Mouse (Mus musculus): Measurements from ENCODE around the gene Col4a1.
A peak's percentile ranks its signal among the peaks of the same experiment; 100 is the strongest.

Gene Col4a1

DNA sequence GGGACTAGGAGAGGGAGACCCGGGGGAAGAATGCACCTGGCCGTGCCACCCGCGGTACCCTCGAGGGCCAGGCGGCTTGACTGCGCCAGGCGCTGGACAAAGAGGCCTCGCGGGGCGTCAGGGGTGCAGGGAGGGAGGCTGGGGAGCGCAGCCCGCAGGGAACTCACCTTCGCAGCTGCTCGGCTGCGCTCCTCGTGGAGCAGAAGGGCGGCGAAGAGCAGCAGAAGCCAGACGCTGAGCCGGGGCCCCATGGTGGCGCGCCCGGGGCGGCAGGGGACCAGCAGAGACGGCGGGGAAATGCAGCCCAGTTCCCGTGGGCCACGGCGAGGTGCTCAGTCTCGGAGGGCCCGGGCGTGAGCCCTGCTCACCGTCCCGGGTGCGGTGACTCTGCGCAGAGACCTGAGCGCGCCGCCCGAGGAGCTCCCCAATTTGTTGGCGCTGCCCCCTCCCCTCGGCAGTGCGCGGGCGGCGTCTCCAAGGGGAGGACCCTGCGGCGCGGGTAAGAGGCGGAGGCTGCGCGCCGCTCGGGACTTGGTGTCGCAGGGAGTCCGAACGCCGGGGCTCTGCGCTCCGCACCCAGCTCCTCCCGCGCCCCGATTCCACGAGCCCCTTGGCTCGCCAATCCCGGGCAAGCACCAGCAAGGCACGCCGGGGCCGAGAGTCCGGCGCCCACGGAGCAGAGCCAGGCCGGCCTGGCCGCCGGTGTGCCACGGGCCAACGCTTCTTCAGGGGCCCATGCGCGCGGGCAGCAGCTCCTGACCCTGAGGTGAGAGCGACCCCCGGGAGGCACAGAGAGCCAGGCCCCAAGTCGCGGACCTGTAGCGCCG, at the start of gene Col4a1, which contains the start of gene Col4a2:
Gene Col4a1 (minus strand): TSS at position 478 of the 827 bp plus-strand sequence.
Gene Col4a2 (plus strand): TSS at position 457 of the 827 bp plus-strand sequence.
- DNase-seq (ENCODE audit: low read depth, low spot score): peak; percentile 66

DNA sequence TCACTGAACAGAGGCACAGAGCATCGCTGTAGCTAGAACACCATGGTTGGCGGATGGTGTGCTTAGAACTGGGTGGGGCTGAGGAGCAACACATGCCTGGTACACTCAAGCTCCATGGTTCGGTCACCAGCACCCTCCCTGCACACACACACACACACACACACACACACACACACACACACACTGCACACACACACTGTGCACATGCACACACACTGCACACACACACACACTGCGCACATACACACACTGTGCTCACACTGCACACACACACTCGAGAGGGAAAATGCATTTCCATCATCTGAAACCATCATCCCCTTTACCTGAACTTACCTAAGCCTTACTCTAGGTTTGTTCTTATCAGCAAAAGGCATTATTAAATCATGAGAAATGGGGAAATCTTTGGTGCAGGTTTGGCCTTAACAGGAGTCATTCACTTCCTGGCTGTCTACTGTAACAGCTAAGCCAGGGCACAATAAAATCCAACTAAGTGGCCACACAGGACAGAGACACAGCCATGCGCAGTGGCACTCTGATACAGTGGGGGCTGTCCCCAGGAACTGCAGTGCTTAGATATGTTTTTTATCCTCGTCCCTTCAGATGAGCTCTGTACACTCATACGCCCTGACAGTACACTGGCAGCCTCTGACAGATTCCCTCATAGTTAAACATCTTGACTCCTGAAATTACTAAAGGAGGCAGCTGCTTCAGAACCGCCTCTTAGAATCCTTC, 49.1 kb upstream of the Col4a1 start:
- DNase-seq (ENCODE audit: low read depth, low spot score): no peak

DNA sequence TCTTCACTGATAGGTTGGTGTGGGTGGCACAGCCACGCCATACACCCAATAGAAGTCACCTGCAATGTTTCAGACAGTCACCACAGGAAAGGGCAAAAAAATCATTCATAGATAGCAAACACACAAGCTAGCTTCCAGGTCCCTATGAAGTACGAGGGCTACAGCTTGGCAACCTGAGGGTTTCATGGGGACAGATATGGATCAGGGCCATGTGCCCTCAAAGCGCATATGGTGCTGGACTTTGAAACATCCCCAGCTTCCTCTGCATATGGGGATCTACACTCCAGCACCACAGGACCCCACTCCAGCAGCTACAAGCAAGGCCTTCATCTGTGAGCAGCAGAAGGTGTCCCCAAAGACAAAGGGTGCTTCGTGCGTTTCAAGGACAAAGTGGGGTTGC, 47.2 kb upstream of the Col4a1 start:
- DNase-seq (ENCODE audit: low read depth, low spot score): no peak

DNA sequence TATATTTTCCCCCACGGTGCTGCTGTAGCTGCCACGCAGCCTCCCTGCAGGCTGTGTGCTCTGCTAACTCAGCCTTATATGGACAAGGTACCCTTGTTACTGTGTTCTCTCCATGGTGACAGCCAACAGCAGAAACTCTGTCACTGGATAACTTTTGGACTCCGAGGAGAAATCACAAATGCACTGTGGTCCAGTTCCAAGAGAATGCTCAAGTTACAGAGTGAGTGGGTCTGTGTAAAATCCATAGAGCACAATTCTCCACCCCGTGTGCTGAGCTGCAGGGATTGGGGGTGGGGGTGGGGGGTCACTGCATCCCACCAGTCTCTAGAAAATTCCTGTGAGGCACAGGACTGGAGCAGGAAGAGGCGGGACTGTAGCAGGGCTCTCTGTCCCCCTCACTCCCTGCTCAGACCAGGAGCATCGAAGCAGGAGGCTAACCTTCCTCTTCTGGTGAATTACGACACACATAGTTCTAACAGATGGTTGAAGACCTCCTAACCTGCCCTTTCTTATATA, 45.4 kb upstream of the Col4a1 start:
- DNase-seq (ENCODE audit: low read depth, low spot score): no peak

DNA sequence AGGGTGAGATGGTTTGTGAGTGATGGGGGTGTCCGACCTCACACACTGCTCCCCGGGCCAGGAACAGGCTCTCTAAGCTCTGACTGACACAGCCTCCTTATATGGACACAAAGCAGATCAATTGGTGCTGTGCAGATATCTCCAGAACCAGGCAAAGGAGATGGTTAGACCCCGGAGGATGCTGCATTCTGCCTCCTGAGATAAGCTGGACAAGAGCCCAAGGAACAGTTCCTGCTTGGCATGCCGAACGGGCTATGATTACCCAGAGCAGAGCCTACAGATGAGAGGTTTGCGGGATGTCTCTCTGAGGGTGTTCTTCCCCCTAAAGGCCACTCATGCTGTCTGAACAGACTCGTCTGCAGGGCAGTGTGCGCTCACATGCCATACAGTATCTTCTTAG, 44.1 kb upstream of the Col4a1 start:
- no peak for DNase-seq (ENCODE audit: low read depth, low spot score)

DNA sequence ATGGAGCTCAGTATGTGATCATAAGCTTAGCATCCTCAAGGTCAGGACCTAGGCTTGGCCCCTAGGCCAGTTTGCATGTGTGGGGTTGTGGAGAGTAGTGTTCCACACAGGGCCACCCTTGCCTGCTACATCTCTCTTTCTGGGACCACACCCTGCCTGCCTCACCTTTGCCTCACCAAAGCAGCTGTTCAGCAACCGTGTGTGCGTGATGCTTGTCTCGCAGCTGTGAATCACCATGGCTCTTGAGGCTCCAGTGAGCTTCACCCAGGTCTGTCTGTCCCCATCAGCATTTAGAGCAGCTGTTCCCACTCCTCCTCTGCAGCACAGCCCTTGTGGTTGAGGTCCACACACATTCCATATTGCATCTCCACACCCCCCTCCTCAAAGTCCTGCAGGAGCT, 43.3 kb upstream of the Col4a1 start:
- DNase-seq (ENCODE audit: low read depth, low spot score): no peak

DNA sequence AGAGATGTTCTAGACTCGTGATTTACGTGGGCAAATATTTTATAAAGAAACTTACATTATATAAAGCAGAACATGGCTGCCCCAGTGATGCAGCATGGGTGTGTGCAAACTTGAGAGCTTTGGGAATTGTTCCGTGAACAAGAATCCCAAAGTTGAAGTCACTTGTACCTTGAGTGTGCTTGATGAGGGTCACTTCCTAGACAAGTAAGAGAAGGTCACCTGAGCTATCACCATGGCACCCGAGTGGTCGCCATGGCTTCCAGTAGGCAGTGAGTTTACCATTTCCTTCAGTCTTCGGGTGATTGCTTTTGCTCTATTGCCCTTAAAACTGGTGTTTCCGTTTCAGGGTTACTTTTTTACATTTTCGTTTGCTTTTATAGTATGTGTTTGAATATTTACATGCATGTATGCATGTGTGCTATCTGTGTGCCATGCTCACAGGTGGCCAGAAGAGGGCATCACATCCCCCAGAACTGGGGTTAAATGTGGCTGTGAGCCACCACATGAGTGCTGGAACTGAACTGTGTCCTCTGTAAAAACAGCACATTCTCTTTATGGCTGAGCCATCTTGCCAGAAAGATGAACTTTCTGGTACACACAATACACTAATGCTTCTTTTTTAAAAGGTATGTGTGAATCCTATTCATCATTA, 42.3 kb upstream of the Col4a1 start:
- DNase-seq (ENCODE audit: low read depth, low spot score): no peak

DNA sequence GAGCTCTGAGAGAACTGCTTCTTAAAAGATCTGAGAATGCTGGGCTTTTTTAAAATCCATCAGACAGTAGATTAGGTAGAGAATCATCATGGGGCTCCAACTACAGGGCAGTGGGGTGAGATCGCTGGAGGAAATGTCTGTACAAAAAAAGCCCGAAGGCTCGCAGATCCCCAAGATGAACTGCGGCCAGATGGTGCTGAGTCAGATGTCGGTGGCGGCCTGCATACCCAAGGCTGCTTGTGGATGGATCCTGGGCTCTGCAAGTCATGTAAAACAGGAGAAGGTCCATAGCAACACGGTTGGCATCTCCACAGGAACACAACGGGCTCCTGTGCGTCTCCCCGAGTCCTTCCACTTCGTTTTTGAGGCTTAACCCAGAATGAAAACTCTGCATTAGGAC, 39.9 kb upstream of the Col4a1 start:
- DNase-seq (ENCODE audit: low read depth, low spot score): peak; percentile 38

DNA sequence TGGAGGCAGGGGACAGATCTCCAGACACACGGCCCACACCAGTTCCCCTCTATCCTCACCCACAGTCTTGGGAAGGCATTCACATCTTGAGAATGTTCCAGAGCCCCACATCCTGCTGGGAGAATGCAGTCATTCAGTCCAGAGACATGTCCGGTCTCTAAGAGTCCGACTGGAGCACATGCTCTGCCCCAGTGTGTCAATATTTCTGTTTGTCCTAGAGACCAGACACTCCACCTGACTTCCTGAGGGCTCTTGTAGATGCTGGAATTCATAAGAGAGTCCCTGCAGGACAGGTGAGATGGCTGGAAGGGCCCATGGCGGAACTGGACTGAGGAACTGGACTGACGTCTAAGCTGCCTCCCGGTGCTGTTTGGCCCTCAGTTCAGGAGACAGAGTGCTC, 38.7 kb upstream of the Col4a1 start:
- no peak for DNase-seq (ENCODE audit: low read depth, low spot score)

DNA sequence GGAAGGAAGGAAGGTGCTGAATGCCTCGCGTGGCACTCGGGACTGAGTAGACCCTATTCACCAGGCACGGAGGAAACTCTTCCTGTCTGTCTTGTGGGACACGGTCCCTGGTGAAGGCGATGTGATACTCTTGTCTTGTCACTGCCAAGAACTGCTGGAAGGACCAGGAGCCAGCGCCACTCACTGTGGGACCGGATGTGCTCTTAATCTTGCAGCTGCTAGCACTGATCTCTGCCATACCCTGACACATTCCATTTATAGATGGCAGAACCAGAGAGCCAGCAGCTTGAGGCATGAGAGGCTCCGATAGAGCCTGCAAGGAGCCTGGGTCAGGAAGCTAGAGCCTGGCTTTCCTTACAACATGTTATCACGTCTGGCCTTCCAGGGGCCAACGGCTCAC, 36.0 kb upstream of the Col4a1 start:
- no peak for DNase-seq (ENCODE audit: low read depth, low spot score)

DNA sequence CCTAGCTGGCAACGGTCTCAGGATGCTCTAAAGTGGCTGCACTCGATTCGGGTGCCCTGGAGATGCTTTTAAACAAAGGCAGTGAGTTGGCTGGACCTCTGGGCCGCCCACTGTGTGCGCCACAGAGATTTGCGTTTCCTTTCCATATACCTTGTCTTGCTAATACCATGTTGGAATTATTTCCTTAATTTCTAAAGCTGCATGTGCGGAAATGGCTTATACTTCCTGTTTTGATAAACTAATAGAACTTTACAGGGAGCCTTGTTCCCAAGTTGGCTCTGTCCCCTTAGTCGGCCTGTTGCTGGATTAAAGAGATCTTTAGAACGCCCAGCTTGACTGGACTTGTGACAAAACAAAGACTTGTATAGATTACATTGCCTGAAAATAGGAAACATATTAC, 35.1 kb upstream of the Col4a1 start:
- no peak for DNase-seq (ENCODE audit: low read depth, low spot score)

DNA sequence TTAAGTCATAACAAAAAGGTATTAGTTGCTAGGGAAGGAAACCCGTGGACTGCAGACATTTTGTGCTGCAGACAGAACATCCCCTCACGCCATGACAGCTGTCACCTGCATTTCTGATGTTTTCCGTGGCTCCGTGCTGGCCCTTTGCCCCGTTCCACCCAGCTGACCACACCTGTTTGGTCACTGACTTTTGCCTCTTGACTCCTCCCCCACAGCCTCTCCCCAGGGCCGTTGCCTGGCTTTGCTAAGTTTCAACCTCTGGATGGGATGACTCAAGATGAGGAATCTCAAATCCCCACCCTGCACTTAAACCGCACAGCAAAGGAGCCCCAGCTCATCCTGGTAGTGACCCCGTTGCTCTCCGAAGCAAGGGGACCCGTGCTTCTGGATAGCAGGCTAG, 33.6 kb upstream of the Col4a1 start:
- peak; percentile 76 for DNase-seq (ENCODE audit: low read depth, low spot score)

DNA sequence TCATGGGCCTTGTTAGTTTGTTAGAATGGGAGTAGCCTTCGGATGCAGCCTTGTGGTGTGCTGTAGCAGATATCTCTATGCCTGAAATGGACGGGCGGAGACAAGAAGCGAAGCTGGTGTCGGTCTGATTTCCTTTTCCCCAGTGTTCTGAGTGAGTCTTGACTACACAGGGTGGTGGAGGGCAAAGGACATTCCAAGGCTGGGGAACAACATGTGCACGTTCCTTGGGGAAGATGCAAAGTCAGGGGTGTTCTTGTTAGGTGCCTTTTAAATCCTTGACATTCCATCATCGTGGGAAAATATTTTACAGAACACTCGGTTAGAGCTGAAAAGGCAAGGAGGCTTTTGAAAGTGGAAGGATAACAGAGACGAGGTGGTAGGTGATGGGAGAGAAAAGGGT, 31.8 kb upstream of the Col4a1 start:
- DNase-seq (ENCODE audit: low read depth, low spot score): no peak

DNA sequence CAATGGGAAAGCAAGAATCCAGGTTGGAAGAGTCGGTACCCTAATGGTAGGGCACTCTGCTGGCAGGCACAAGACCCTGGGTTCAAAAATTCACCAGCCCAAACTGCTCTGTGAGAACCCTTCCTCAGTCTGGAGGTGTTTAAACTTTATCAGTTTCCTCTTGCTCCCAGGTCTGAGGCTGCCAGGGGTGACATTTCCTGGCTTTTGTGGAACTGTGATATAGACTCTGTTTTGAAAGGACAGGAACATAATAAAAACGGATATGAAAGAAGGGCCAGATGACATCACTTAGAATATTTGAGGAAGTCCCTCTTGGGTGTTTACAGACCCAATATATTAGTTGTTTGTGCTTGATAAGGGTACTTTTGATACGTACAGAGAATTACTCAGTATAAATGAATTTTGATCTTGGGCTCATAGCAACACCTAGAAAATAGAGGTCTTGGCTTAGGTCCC, 28.5 kb upstream of the Col4a1 start:
- no peak for DNase-seq (ENCODE audit: low read depth, low spot score)

DNA sequence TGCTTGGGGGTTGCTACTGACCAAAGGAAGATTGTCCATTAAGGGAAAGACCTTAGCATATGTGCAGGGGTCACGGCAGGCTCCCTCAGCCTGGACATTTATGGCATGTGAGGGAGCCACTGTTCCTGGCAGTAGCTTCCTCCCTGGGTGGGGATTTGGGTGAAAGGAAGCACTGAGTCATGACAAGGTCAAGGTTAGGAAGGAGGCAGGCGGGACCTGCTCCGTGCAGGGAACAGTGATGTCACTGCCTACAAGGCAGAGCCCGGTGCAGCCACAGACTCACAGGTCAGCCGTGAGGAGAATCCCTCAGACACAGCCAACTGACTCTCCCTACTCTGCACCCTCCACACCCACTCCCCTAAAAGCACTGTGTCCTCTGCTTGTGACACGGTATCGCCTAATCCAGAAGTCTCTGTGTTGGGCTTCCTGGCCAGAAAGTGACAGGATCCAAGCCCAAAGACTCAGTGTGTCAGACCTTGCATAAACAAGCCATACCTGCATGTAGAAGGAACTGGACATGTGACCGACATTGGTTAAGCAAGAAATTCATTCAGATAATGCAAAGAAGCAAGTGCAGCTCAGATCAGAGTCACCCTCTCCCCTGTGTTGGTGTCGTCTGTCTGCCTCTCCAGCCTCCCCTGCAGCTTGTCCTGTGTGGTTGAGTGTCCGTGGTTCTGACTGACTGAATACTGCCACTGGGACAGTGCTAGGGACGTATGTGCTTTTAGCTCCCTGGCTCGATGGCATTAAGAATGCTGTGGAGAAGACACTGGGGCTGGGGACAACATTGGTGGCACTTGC, 27.9 kb upstream of the Col4a1 start:
- DNase-seq (ENCODE audit: low read depth, low spot score): peak; percentile 63

DNA sequence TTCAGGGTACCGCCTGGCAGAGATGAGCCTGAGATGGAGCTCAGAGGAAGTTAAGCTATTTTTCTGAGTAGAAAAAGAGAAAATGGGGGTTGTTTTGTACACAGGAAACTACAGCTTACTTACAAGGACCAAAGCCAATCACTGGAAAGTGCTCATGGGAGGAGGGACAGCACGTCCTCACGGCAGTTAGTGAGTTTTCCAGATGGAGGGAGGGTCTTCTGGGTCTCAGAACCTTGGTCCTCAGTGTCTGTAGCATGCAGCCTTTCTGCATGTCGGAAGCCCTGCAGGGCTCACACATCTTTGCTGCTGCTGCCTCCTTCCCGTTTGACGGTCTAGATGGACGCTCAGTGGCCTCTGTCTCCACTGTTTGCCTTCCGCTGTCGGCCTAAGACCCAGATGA, 25.9 kb upstream of the Col4a1 start:
- no peak for DNase-seq (ENCODE audit: low read depth, low spot score)

DNA sequence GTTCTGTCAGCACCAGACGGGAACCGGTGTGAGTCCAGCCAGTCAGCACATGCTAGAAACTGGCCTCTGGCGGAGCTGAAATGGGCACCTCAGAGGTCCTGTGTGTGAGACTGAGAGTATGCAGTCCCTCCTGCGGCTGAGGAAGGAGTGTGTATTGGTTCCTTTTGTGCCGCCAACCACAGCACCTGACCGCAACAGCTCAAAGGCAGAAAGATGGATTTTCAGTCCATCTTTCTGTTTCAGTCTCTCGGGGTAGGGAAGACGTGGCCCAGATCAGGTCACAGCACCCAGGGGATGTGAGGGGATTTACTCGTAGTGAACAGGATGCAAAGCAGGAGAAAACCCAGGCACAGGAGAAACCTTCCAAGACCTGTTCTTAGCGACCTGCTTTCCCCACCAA, 25.0 kb upstream of the Col4a1 start:
- DNase-seq (ENCODE audit: low read depth, low spot score): no peak

DNA sequence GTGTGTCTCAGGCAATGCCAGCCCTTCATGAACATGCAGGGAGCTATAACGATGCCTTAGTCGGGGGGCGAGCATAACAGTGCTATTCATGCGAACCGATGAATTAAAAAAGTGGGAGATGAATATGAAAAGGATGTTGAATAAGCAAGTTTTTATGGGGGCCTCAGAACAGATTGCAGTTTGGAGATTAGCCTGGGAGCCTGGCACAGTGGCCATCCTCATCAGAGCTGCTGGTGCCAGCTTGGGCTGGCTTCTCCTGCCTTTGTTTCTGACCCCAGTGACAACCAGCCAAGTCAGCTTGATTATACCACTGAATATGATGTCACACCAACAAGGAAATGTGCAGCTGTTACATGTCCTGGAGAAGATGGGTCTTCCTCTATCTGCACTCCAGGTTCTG, 23.7 kb upstream of the Col4a1 start:
- DNase-seq (ENCODE audit: low read depth, low spot score): no peak

DNA sequence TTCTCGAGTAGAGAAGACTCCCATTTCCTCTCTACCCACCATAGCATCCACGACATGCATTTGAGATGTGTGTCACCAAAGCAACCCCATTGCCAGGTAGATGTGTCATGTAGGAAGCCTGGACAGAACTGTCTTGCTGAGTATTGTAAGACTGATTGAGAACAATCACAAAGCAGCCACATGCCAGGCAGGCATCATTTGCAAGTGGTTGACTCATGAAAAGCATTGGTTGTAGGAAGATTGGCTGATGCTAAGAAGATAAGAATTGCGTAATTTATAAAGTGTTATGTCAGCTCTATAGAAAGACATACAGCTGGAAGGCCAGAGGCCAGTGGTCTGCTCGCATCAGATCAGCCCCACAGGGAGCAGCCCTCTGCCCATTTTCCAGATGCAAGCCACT, 22.6 kb upstream of the Col4a1 start:
- DNase-seq (ENCODE audit: low read depth, low spot score): peak; percentile 65

DNA sequence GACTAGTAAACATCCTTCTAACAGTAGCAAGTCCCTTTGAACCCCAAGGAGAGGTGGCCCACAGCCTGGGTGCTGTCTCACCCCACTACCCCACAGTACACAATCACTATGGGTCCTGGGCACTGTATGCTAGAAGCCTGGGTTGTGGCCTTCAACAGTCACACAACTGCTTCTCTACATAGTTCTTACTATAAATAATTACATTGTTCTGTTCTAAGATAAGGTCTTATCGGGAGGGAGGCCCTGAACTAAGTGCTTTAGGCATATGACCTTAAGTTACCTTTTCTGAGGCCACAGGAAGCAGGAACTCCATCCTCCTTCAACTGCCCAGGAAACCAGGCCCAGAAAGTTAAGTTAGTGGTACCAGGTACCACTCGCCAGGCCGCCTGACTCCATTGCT, 21.9 kb upstream of the Col4a1 start:
- DNase-seq (ENCODE audit: low read depth, low spot score): no peak

DNA sequence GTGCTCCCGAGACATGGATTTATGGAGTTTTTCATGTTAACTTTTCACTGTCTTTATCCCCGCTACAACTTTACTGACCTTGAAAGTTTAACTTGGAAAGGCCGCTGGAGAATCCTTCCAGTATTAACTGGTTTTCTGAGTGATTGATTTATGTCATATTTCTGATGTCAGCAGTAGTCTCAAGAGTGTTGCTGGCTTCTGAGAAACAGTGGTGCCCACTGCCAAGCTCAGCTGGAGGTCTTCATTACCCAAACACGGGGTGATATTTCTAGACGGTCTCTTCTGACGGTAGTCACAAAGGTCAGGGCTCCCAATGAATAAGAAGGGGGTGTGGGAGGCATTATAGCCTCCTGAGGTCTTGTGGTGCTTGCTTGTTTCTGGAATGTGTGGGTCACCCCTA, 21.1 kb upstream of the Col4a1 start:
- DNase-seq (ENCODE audit: low read depth, low spot score): no peak

Measured in 3T3-L1 (cell line).